Mouse (Mus musculus) neural tube, embryonic 11.5 days (tissue): Measurements from ENCODE around the gene Trpv3. TPM values are rescaled to one million over a fixed set of nuclear protein-coding genes. Genes with fewer than 3 reads are reported as not detected.
"Not testable (repeated sequence)": the region's sequence is repeated elsewhere in the genome, so short reads cannot be mapped to it uniquely, and the experiment has no call there.

ENCODE experiments used
- ATAC-seq: fragments of 200-750 bp; cut with Nextera tagmentation; 2 replicates; pipeline ENCODE4 v1.8.0; 2017; ENCODE audit warnings: moderate number of reproducible peaks, mild to moderate bottlenecking, moderate TSS enrichment, moderate library complexity; ENCODE audit not compliant: insufficient read depth, low FRiP score, low TSS enrichment
- DNase-seq: peaks from one replicate; pipeline ENCODE4 v3.0.0-alpha.2; 2015; ENCODE audit warnings: low spot score
- H3K27ac ChIP-seq: fragments of 300-500 bp; sonication (generic); 2 replicates; pipeline ENCODE4 v1.5.1; 2014; ENCODE audit warnings: low read depth, mild to moderate bottlenecking, low read length
- H3K27me3 ChIP-seq: fragments of 300-500 bp; sonication (generic); 2 replicates; pipeline ENCODE4 v1.6.1; 2014; ENCODE audit warnings: mild to moderate bottlenecking, low read length, mixed read lengths; ENCODE audit not compliant: control insufficient read depth, insufficient read depth
- H3K36me3 ChIP-seq: fragments of 300-500 bp; sonication (generic); 2 replicates; pipeline ENCODE4 v1.6.1; 2014; ENCODE audit warnings: mild to moderate bottlenecking, low read length, moderate library complexity, mixed read lengths; ENCODE audit not compliant: control insufficient read depth, insufficient read depth
- H3K4me1 ChIP-seq: fragments of 300-500 bp; sonication (generic); 2 replicates; pipeline ENCODE4 v1.6.1; 2014; ENCODE audit warnings: low read length, mixed read lengths; ENCODE audit not compliant: control insufficient read depth, insufficient read depth
- H3K4me2 ChIP-seq: fragments of 300-500 bp; sonication (generic); 2 replicates; pipeline ENCODE4 v1.6.1; 2014; ENCODE audit warnings: low read depth, mild to moderate bottlenecking, moderate library complexity
- H3K4me3 ChIP-seq: fragments of 300-500 bp; sonication (generic); 2 replicates; pipeline ENCODE4 v1.5.1; 2014; ENCODE audit warnings: low read depth, low read length
- H3K9ac ChIP-seq: fragments of 300-500 bp; sonication (generic); 2 replicates; pipeline ENCODE4 v1.6.1; 2014; ENCODE audit warnings: mild to moderate bottlenecking, low read length
- H3K9me3 ChIP-seq: fragments of 300-500 bp; sonication (generic); 2 replicates; pipeline ENCODE4 v1.6.1; 2016; ENCODE audit warnings: low read length; ENCODE audit not compliant: control insufficient read depth
- WGBS: fragments of 180-500 bp; shearing (Covaris S2); extraction: QIAGEN DNeasy Blood & Tissue Kit; methylation state at CpG from one replicate; pipeline ENCODE4 v1.1.7; 2014; 5-methylcytosine and 5-hydroxymethylcytosine counted together
- polyA plus RNA-seq: library from polyadenylated mRNA; unstranded; fragments of >200 nt; fragmentation: Nextera tagmentation; extraction: Ambion mirVana; gene quantifications from 2 replicates; pipeline ENCODE4 v1.2.1, GENCODE M21; 2014

The Trpv3 gene
- polyA plus RNA-seq, 1 experiment from 2014 or later, result 0.04 TPM

DNA sequence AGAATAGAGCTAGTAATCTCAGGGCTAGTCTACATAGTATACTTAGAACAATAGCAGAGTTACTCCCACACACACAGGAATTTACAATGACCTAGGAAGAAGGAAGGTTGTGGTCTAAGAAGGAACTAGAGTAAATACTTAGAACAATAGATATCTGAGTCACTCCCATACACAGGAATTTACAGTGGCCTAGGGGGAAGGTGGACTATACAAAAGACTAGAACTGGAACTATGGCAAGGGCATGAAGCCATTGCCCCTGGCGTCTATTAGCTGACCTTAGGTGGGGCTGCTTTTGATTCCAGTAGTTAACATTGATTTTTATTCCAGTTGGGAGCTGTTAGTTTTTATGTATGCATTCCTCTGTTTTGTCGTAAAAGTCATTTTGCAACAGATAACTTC is 51.4 kb downstream of the Trpv3 start:
- not testable (repeated sequence) for H3K36me3 ChIP-seq, H3K9me3 ChIP-seq, DNase-seq, H3K9ac ChIP-seq, ATAC-seq, H3K4me1 ChIP-seq, H3K27me3 ChIP-seq, H3K27ac ChIP-seq, H3K4me2 ChIP-seq, H3K4me3 ChIP-seq
- 73% methylated on average over 2 of the region's 2 CpGs for WGBS

DNA sequence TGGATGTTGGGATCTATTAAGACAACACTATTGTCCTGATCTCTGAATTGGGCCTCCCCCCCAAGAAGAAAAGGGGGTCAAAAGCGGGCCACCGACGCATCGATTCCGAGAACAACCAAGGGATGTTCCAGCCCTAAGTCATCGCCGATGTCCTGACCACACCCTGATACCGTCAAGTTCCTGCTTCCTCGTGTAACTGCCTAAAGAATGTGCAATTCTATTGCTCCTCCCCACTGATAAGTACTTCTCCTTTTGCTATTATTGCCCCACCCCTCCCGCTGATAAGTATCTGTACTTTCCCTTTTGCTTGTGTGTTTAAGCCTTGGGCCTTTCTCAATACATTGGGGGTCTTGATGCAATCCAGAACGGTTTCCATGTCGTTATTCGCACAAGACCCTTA is 53.9 kb downstream of the Trpv3 start:
- ATAC-seq, H3K36me3 ChIP-seq, H3K4me1 ChIP-seq, H3K4me3 ChIP-seq, DNase-seq, H3K9ac ChIP-seq, H3K27me3 ChIP-seq, H3K27ac ChIP-seq, H3K4me2 ChIP-seq, H3K9me3 ChIP-seq: not testable (repeated sequence)
- 90% methylated on average over 13 of the region's 13 CpGs for WGBS

DNA sequence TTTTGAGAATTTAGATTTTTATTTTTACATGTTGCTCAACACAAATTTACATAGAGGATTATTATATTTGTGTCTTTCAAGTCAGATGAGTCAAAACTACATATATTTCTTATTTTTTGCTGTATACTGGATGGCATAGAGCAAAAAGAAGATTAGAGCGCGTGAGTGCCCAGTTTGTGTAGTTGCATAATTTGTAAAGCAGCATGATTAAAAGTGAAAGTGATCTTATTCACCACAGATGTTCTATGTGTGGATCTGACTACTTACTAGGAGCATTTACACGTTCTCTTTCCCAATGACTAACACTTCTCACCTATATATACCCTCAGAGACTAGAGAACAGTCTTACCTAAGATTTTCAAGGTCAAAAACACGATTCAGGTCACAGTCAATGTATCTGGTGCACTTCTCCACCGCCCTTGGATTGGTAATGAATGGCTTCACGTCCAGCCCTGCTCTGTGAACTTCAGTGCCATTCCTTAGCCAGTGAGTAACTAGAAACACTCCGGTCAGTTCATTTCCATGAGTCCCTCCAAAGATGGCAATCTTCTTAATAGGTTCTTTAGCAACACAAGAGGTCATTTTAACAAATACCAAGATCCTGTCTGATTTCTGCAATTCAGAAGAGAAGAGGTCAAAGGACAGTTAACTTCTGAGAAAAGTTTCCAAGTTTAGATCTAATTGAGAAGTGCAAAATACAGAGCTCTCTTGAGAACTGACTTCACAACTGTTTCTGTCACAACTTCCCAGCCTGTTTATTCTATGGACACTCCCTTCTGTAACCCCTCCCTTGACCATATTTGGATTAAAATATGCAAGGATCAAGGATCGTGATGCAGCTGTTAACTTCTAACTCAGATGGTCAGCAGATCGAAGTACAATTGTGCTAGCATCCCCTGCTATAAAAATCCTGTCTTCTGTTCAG is 57.0 kb downstream of the Trpv3 start:
- no peak overlapping the region for H3K27ac ChIP-seq
- no peaks in the 10 kb centered on the region for H3K36me3 ChIP-seq
- H3K4me3 ChIP-seq, result no peak overlapping the region
- H3K27me3 ChIP-seq, result no peaks in the 10 kb centered on the region
- no peaks in the 10 kb centered on the region for H3K9me3 ChIP-seq
- ATAC-seq (no peak), DNase-seq (no peak)
- no peak overlapping the region for H3K4me2 ChIP-seq
- H3K4me1 ChIP-seq, result no peaks in the 10 kb centered on the region
- no peak overlapping the region for H3K9ac ChIP-seq
- WGBS, result 76% methylated on average over 9 of the region's 9 CpGs

DNA sequence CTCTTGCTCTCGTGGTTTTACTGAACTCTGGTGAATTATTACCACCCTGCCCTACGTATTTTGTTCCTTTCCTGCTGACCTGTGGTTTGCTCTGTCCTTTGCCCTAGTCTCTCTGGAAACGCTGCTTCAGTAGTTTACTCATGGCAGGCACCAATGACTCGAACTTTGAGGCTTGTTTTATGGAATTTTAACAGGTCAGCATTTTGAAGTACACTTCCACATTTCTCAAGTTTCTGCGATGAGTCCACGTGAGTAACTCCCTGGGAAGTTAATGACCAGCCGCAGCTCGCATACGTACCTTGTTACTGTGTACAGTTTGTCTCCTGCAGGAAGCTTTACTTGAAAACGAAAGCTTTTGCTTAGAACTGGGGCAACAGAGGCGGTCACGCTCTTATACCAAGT is 59.3 kb downstream of the Trpv3 start:
- DNase-seq, result no peak
- no peak overlapping the region for H3K9ac ChIP-seq
- H3K9me3 ChIP-seq, result no peaks in the 10 kb centered on the region
- no peak for ATAC-seq
- H3K27me3 ChIP-seq, result no peaks in the 10 kb centered on the region
- no peak overlapping the region for H3K4me2 ChIP-seq
- no peaks in the 10 kb centered on the region for H3K36me3 ChIP-seq
- WGBS, result 56% methylated on average over 12 of the region's 12 CpGs
- no peaks in the 10 kb centered on the region for H3K4me1 ChIP-seq
- H3K4me3 ChIP-seq, result no peak overlapping the region
- H3K27ac ChIP-seq, result no peak overlapping the region

DNA sequence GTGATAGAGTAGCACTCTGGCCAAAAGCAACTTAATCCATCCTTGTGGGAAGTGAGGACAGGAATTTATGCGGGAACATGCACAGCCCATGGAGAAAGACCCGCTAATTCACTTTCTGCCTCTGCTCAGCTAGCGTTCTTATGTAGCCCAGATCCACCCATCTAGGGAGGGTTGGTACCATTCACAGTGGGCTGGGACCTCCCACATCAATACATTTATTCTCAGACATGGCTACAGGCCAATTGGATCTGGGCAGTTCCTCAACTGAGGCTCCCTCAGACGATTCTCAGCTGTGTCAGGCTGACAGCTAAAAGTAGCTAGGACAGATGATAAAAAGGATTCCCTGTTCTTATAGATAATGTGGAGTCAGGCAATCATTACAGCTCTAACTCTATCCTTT is 60.2 kb downstream of the Trpv3 start:
- Histone ChIP-seq H3K4me1 (no peaks in the 10 kb centered on the region), H3K36me3 (no peaks in the 10 kb centered on the region), H3K9me3 (no peaks in the 10 kb centered on the region), H3K27me3 (no peaks in the 10 kb centered on the region), H3K4me2 (no peak overlapping the region), H3K4me3 (no peak overlapping the region), H3K9ac (no peak overlapping the region), H3K27ac (no peak overlapping the region)
- DNase-seq, result no peak
- 82% methylated on average over 4 of the region's 4 CpGs for WGBS
- ATAC-seq, result no peak

DNA sequence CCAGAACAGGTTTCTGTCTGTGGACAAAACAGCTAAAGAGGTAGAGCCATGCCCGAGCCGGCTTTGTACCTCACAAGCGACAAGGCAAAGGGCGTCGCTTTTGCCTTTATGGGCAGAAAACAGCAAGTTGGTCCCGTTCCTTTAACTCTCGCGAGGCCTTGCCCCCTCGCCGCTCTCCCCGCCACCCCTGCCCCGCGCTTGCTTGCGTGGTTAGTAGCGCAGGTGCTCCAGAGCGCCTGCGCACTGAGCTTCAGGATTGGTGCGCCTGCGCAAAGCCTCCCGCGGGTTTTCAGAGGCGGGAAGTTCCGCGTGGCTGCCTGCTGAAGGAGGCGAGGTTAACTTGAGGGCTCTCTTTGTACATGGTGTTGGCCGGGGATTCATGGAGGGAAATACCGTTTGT is 62.3 kb downstream of the Trpv3 start, which contains the start of the genes Aspa, Gm49340 and Spata22:
Gene Aspa, minus strand, starts transcription at position 155 of the 400 bp plus-strand sequence.
Gene Gm49340, plus strand, starts transcription at position 300 of the 400 bp plus-strand sequence.
Gene Spata22, plus strand, starts transcription at position 300 of the 400 bp plus-strand sequence.
- Histone ChIP-seq H3K4me3 (no peak within 1 kb of the TSS), H3K36me3 (no peaks in the 10 kb centered on the region), H3K4me1 (no peaks in the 10 kb centered on the region), H3K27me3 (no peaks in the 10 kb centered on the region), H3K27ac (no peak within 1 kb of the TSS), H3K4me2 (no peak within 1 kb of the TSS), H3K9me3 (no peaks in the 10 kb centered on the region), H3K9ac (no peak within 1 kb of the TSS)
- DNase-seq, result no peak
- ATAC-seq, result no peak
- 85% methylated on average over 27 of the region's 27 CpGs for WGBS

DNA sequence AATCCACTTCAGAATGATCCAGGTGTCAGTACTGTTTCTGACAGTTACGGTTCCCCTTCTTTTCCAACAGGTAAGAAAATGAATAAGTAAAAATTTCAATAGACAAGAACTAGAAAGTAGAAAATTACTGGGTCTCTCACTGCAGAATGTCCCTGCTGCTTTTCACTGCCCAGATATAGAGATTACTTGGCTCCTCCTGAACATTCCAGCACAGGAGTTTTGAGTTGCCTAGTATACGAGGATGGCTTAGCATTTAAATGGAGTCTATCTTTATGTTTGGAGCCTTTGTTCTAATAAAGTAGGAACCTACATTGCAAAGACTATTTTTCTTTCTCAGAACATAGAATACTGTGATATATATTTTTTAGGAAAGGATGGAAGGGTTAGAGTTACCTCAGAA is 66.2 kb downstream of the Trpv3 start:
- no peak overlapping the region for H3K4me2 ChIP-seq
- no peak overlapping the region for H3K27ac ChIP-seq
- no peaks in the 10 kb centered on the region for H3K27me3 ChIP-seq
- H3K36me3 ChIP-seq, result no peaks in the 10 kb centered on the region
- no peak overlapping the region for H3K9ac ChIP-seq
- ATAC-seq (no peak), DNase-seq (no peak)
- 77% methylated on average over 2 of the region's 2 CpGs for WGBS
- H3K4me1 ChIP-seq, result no peaks in the 10 kb centered on the region
- H3K4me3 ChIP-seq, result no peak overlapping the region
- H3K9me3 ChIP-seq, result no peaks in the 10 kb centered on the region

DNA sequence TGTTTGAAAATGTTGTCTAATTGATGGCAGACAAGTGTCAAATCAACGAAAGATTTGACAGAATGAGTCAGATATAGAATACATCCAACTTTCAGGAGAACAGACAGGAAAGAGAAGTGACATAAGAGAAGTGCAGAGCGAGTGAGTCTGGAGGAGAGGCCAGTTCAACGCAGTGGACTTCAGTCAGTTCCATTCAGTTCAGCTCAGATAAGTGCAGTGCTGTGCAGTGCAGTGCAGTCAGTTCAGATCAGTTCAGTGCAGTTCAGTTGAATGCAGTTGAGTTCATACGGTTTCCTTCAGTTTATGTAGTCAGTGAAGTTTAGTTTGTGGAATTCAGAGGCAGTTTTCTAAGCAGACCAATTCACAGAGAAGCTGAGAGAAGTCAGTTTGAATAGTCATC is 69.7 kb downstream of the Trpv3 start:
- H3K9me3 ChIP-seq, result no peaks in the 10 kb centered on the region

More for the DNA sequence above, 69.7 kb downstream of the Trpv3 start:
- Histone ChIP-seq H3K4me1 (no peaks in the 10 kb centered on the region), H3K27me3 (no peaks in the 10 kb centered on the region), H3K4me3 (no peak overlapping the region), H3K36me3 (no peaks in the 10 kb centered on the region), H3K4me2 (no peak overlapping the region), H3K27ac (no peak overlapping the region), H3K9ac (no peak overlapping the region)
- DNase-seq, result no peak
- no peak for ATAC-seq
- WGBS, result 81% methylated on average over 4 of the region's 4 CpGs
